Mouse (Mus musculus) heart, embryonic 14.5 days (tissue): ENCODE data around the gene Olfr1512. TPM values are rescaled to one million over a fixed set of nuclear protein-coding genes. Genes with fewer than 3 reads are reported as not detected.
"Not testable (repeated sequence)": the region's sequence is repeated elsewhere in the genome, so short reads cannot be mapped to it uniquely, and the experiment has no call there.

Source experiments
- ATAC-seq: fragments of 200-750 bp; cut with Nextera tagmentation; 2 replicates; pipeline ENCODE4 v1.8.0; 2017; ENCODE audit warnings: low read depth, moderate TSS enrichment; ENCODE audit not compliant: insufficient number of reproducible peaks, insufficient read depth, low FRiP score
- H3K27ac ChIP-seq, 2 experiments: fragments of 200-500 bp in 1 of 2; fragments of 300-500 bp in 1 of 2; sonication (generic) in 1 of 2; replicated peaks in 1 of 2; 2 replicates each; pipeline ENCODE4 v1.5.1; 2012 to 2014; ENCODE audit warnings: low read depth in 2 of 2, low read length in 2 of 2, control low read depth in 1 of 2, mild to moderate bottlenecking in 1 of 2, mixed read lengths in 1 of 2; ENCODE audit not compliant: control insufficient read depth in 1 of 2, insufficient read depth in 1 of 2
- H3K27me3 ChIP-seq: fragments of 300-500 bp; sonication (generic); 2 replicates; pipeline ENCODE4 v1.6.1; 2014; ENCODE audit warnings: mild to moderate bottlenecking, low read length, control low read depth; ENCODE audit not compliant: control insufficient read depth, insufficient read depth
- H3K36me3 ChIP-seq: fragments of 300-500 bp; sonication (generic); 2 replicates; pipeline ENCODE4 v1.6.1; 2014; ENCODE audit warnings: mild to moderate bottlenecking, control low read depth, low read length, mixed read lengths; ENCODE audit not compliant: control insufficient read depth, insufficient read depth
- H3K4me1 ChIP-seq, 2 experiments: fragments of 200-500 bp in 1 of 2; fragments of 300-500 bp in 1 of 2; sonication (generic) in 1 of 2; 2 replicates each; pipeline ENCODE4 v1.6.1; 2012 to 2014; ENCODE audit warnings: low read length in 2 of 2, control low read depth in 1 of 2, mixed read lengths in 1 of 2; ENCODE audit not compliant: control insufficient read depth in 2 of 2, insufficient read depth in 2 of 2
- H3K4me2 ChIP-seq: fragments of 300-500 bp; sonication (generic); 2 replicates; pipeline ENCODE4 v1.6.1; 2014; ENCODE audit warnings: mild to moderate bottlenecking, low read length
- H3K4me3 ChIP-seq, 2 experiments: fragments of 200-500 bp in 1 of 2; fragments of 300-500 bp in 1 of 2; sonication (generic) in 1 of 2; 2 replicates each; pipeline ENCODE4 v1.5.1; 2012 to 2014; ENCODE audit warnings: low read length in 2 of 2, mild to moderate bottlenecking in 2 of 2, control low read depth in 1 of 2, low read depth in 1 of 2, moderate library complexity in 1 of 2; ENCODE audit not compliant: control insufficient read depth in 1 of 2, insufficient read depth in 1 of 2
- H3K9ac ChIP-seq: fragments of 300-500 bp; sonication (generic); 2 replicates; pipeline ENCODE4 v1.6.1; 2014; ENCODE audit warnings: mild to moderate bottlenecking, low read length
- H3K9me3 ChIP-seq: fragments of 300-500 bp; sonication (generic); 2 replicates; pipeline ENCODE4 v1.6.1; 2016; ENCODE audit warnings: low read length, control low read depth; ENCODE audit not compliant: control insufficient read depth
- WGBS: fragments of 180-500 bp; shearing (Covaris S2); extraction: QIAGEN DNeasy Blood & Tissue Kit; methylation state at CpG from one replicate; pipeline ENCODE4 v1.1.7; 2014; 5-methylcytosine and 5-hydroxymethylcytosine counted together
- polyA plus RNA-seq: library from polyadenylated mRNA; unstranded; fragments of >200 nt; fragmentation: Nextera tagmentation; extraction: Ambion mirVana; gene quantifications from 2 replicates; pipeline ENCODE4 v1.2.1, GENCODE M21; 2014

Olfr1512 gene
- not detected in 2 replicates for polyA plus RNA-seq

GRCm38 (mm10) chr14:52379068-52379467 lies at the start of gene Olfr1512:
Gene Olfr1512, minus strand, starts transcription at chr14:52379168.
- H3K36me3 ChIP-seq, result no peaks in the 10 kb centered on the region
- no peak within 1 kb of the TSS for H3K27ac ChIP-seq
- 71% methylated on average over 2 of the region's 2 CpGs for WGBS
- H3K4me2 ChIP-seq, result no peak within 1 kb of the TSS
- no peak for ATAC-seq
- H3K9ac ChIP-seq, result no peak within 1 kb of the TSS
- H3K27me3 ChIP-seq, result no peaks in the 10 kb centered on the region
- H3K4me3 ChIP-seq, result no peak within 1 kb of the TSS
- H3K9me3 ChIP-seq, result no peaks in the 10 kb centered on the region
- H3K4me1 ChIP-seq, result no peaks in the 10 kb centered on the region

- Histone ChIP-seq H3K4me1 (no peaks in the 10 kb centered on the region), H3K4me3 (no peak overlapping the region), H3K27ac (no peak overlapping the region), H3K4me2 (no peak overlapping the region), H3K36me3 (no peaks in the 10 kb centered on the region), H3K9ac (no peak overlapping the region), H3K9me3 (no peaks in the 10 kb centered on the region), H3K27me3 (no peaks in the 10 kb centered on the region)
- no peak for ATAC-seq
- 83% methylated on average over 1 of the region's 1 CpGs for WGBS
These were observed 48.7 kb upstream of the Olfr1512 start for GRCm38 (mm10) chr14:52427686-52428085.

- Histone ChIP-seq H3K4me3 (no peak within 1 kb of the TSS), H3K27me3 (no peaks in the 10 kb centered on the region), H3K9ac (no peak within 1 kb of the TSS), H3K36me3 (no peaks in the 10 kb centered on the region), H3K4me1 (no peaks in the 10 kb centered on the region), H3K9me3 (no peaks in the 10 kb centered on the region), H3K27ac (no peak within 1 kb of the TSS), H3K4me2 (no peak within 1 kb of the TSS)
- ATAC-seq, result no peak
- 88% methylated on average over 3 of the region's 3 CpGs for WGBS
These were observed 35.3 kb upstream of the Olfr1512 start, which contains the start of gene Olfr1510 for GRCm38 (mm10) chr14:52414273-52414672. Gene Olfr1510, minus strand, starts transcription at chr14:52414373.

GRCm38 (mm10) chr14:52410142-52410919 lies 31.4 kb upstream of the Olfr1512 start:
- 0 out of 2 replicates have a peak, but pooled peaks have one; percentile 26 for ATAC-seq

GRCm38 (mm10) chr14:52397279-52397678 lies 18.3 kb upstream of the Olfr1512 start, which contains the start of gene Olfr1511:
Gene Olfr1511, minus strand, starts transcription at chr14:52397379.
- ATAC-seq, result no peak
- Histone ChIP-seq H3K4me2 (no peak within 1 kb of the TSS), H3K27me3 (no peaks in the 10 kb centered on the region), H3K4me1 (no peaks in the 10 kb centered on the region), H3K9ac (no peak within 1 kb of the TSS), H3K9me3 (no peaks in the 10 kb centered on the region), H3K36me3 (no peaks in the 10 kb centered on the region), H3K4me3 (no peak within 1 kb of the TSS), H3K27ac (no peak within 1 kb of the TSS)
- 72% methylated on average over 4 of the region's 4 CpGs for WGBS

More at GRCm38 (mm10) chr14:52410142-52410919, 31.4 kb upstream of the Olfr1512 start:
- H3K36me3 ChIP-seq, H3K9me3 ChIP-seq, H3K27ac ChIP-seq, H3K9ac ChIP-seq, H3K4me2 ChIP-seq, H3K4me3 ChIP-seq, H3K27me3 ChIP-seq, H3K4me1 ChIP-seq: not testable (repeated sequence)
- 50% methylated on average over 7 of the region's 10 CpGs for WGBS

- not testable (repeated sequence) for H3K27me3 ChIP-seq, H3K4me2 ChIP-seq, H3K4me3 ChIP-seq, H3K27ac ChIP-seq, H3K36me3 ChIP-seq, H3K9me3 ChIP-seq, H3K4me1 ChIP-seq, H3K9ac ChIP-seq
- WGBS, result 73% methylated on average over 9 of the region's 9 CpGs
- ATAC-seq, result peak; percentile 54; the same call in 1 of the 2 replicates
These were observed 11.3 kb upstream of the Olfr1512 start for GRCm38 (mm10) chr14:52390084-52390848.

- Histone ChIP-seq H3K4me1 (no peaks in the 10 kb centered on the region), H3K36me3 (no peaks in the 10 kb centered on the region), H3K27ac (no peak overlapping the region), H3K9me3 (no peaks in the 10 kb centered on the region), H3K9ac (no peak overlapping the region), H3K4me3 (no peak overlapping the region), H3K4me2 (no peak overlapping the region), H3K27me3 (no peaks in the 10 kb centered on the region)
- WGBS, result 85% methylated on average over 3 of the region's 3 CpGs
- no peak for ATAC-seq
These were observed 10.2 kb downstream of the Olfr1512 start for GRCm38 (mm10) chr14:52368741-52369140.
